Mouse (Mus musculus) splenic B cell, adult 2 months (primary cell): ENCODE data around the gene Selplg.

Source experiments
- DNase-seq: peaks from one replicate; pipeline ENCODE4 v3.0.0-alpha.2; 2011; ENCODE audit warnings: low read depth, low spot score
- H3K27me3 ChIP-seq: 2 replicates; pipeline ENCODE4 v1.6.1; 2012; ENCODE audit warnings: mild to moderate bottlenecking, low read length, moderate library complexity, mixed read lengths; ENCODE audit not compliant: control insufficient read depth, poor library complexity, insufficient read depth, severe bottlenecking
- H3K36me3 ChIP-seq: 2 replicates; pipeline ENCODE4 v1.6.1; 2012; ENCODE audit warnings: mild to moderate bottlenecking, low read length, moderate library complexity, mixed read lengths; ENCODE audit not compliant: control insufficient read depth, poor library complexity, insufficient read depth, severe bottlenecking

Selplg gene

DNA sequence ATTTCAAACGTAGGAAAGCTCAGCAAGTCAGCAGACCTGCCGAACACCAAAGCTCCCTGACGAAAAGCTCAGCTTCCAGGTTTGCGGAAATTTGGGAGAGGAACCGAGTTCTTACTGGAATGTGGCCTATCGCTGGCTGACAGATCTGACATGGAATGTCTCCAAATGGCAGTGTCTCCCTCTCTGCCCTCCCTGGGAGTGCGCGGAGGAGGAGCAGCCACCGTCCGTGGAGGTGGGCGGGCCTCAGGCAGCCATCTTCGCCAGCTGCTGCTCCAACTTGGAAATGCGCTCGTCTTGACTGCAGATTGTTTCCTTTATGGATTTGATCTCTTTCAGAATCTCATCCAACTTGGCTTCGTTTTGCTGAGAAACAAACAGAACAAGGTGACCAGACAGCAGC is 11.7 kb upstream of the Selplg start:
- DNase-seq: no peak
- H3K36me3 ChIP-seq: no peaks in the 10 kb centered on the region; the same call in 1 of the 2 replicates
- H3K27me3 ChIP-seq: no peaks in the 10 kb centered on the region

DNA sequence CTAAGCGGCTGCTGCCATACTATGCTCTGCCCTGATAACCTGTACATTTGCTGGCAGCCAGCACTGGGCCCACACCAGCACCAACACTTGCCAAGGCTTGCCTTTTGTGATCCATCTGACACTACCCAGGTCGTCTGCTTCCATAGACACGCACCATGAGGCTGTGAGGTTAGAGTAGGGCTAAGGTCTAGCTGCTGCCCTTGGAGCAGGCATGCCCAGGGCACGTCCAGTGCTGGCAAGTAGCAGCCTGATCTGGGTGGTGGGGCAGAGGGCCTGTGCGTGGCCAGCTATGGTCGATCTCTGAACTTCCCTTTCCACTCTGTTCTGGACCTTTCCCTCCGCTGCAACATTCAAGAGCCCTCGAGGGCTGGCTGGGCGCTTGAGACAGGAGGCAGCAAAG is 10.5 kb upstream of the Selplg start:
- H3K27me3 ChIP-seq: no peaks in the 10 kb centered on the region
- H3K36me3 ChIP-seq: no peaks in the 10 kb centered on the region
- no peak for DNase-seq

DNA sequence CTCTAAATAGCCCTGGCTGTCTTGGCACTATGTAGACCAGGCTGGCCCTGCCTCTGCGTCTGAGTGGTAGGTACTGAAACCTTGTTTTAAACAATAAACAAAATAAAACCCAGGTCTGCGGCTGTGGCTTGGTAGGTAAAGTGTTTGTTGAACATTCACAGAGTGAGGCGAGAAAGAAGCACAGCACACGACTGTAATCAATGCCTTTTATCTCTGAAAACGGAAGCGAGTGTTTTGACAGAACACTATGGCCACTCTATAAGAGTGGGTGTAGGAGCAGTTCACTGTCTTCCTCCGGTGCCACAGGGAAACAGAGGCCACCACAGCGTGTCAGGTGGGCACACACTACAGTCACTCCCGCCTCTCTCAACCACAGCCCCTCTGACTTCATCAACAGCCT is 9.8 kb upstream of the Selplg start:
- H3K27me3 ChIP-seq: no peaks in the 10 kb centered on the region
- H3K36me3 ChIP-seq: no peaks in the 10 kb centered on the region
- DNase-seq: no peak

- Histone ChIP-seq H3K36me3 (no peaks in the 10 kb centered on the region), H3K27me3 (no peaks in the 10 kb centered on the region)
- peak; percentile 78 for DNase-seq
These were observed 9.1 kb upstream of the Selplg start for GRCm38 (mm10) chr5:113841243-113842225.

DNA sequence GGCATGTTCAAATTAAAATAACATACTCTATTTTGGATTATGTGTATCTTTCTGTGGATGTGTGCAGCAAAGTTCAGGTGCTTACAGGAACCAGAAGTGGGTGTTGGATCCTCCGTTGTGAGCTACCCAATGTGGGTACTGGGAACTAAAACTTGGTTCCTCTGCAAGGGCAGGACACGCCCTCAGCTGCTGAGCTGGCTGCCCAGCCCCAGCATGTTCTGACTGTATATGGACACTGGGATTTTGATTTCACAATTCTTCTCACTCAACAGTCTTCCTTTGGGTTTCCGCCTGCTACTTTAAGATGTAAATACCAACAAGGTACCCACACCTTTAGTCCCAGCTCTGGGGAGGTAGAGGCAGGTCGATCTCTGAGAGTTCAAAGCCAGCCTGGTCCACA is 8.0 kb upstream of the Selplg start:
- H3K36me3 ChIP-seq: no peaks in the 10 kb centered on the region
- no peak for DNase-seq
- no peaks in the 10 kb centered on the region for H3K27me3 ChIP-seq

- H3K27me3 ChIP-seq: no peaks in the 10 kb centered on the region
- H3K36me3 ChIP-seq: no peaks in the 10 kb centered on the region
- peak; percentile 49 for DNase-seq
These were observed 4.5 kb upstream of the Selplg start for GRCm38 (mm10) chr5:113836961-113837360.

DNA sequence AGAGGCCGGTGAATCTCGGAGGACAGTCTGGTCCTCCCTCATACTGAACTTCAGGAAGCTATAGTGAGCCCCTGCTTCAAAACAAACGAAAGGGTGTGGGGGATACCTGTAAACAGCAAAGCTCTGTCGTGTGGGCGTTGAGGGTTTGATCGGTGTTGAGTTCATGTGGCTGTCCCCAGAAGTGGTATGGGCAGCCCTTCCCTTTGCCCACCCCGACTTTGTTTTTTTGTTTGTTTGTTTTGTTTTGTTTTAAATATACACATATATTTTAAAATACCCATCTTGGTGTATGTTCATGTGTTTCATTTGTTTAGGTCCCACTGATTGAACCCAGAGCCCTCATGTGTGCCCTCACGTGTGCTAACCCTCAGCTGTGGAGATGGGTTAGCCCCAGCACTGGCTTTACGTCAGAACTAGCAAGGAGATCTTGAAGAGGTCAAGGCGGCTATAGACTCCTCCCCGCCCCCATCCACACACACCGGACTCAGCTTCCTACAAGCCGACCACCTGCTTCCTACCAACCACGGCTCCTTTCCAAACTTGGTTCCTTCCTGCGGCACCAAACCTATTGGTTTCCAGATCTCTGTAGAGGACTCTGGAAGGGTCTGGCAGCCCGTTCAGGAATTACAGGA is 988 bp upstream of the Selplg start:
- Histone ChIP-seq H3K36me3 (no peaks in the 10 kb centered on the region), H3K27me3 (no peaks in the 10 kb centered on the region)
- DNase-seq: peak; percentile 61

DNA sequence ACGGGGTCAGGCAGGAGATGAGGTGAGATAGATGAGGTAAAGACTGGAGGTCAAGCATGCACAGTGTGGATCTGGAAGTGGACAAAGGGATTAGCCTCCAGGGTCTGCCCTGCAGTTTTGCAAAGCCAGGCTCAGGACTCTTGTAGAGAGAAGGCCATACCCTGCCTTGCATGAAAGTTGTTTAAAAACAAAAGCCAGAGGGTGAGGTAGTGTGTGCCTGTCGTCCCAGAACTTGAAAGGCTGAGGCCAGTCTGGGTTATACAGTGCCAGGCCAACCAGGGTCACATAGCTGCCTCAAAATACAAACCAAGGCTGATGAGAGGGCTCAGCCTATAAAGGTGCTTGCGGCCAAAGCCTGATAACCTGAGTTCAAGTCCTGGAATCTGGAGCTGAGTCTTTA is 703 bp downstream of the Selplg start:
- no peaks in the 10 kb centered on the region for H3K27me3 ChIP-seq
- H3K36me3 ChIP-seq: no peaks in the 10 kb centered on the region
- DNase-seq: no peak

GRCm38 (mm10) chr5:113830796-113831195 is 1.6 kb downstream of the Selplg start:
- DNase-seq: peak; percentile 29
- H3K27me3 ChIP-seq: no peaks in the 10 kb centered on the region
- H3K36me3 ChIP-seq: no peaks in the 10 kb centered on the region

- peak; percentile 91 for DNase-seq
- H3K27me3 ChIP-seq: no peaks in the 10 kb centered on the region
- no peaks in the 10 kb centered on the region for H3K36me3 ChIP-seq
These were observed 2.2 kb downstream of the Selplg start for GRCm38 (mm10) chr5:113830292-113830643.

GRCm38 (mm10) chr5:113829566-113830291 is 2.7 kb downstream of the Selplg start:
- H3K36me3 ChIP-seq: no peaks in the 10 kb centered on the region
- no peaks in the 10 kb centered on the region for H3K27me3 ChIP-seq
- no peak for DNase-seq

DNA sequence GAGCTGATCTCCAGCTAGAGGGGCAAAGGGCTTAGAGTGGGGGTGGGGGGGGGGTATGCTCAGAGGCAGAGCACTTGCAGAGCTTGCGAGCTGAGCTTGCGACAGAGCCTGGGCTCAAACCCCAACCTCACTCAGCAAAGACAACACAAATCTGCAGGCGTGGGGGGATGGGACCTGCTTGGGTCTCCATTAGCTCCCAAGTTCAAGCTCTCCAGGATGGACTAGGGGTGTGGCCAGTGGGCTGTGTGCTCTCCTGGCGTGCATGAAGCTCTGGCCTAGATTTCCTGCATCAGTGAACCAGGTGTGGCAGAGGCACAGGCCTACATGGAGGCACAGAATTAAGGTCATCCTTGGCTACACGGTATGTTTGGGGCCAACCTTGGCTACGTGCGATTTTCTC is 4.0 kb downstream of the Selplg start:
- DNase-seq: no peak
- no peaks in the 10 kb centered on the region for H3K27me3 ChIP-seq

DNA sequence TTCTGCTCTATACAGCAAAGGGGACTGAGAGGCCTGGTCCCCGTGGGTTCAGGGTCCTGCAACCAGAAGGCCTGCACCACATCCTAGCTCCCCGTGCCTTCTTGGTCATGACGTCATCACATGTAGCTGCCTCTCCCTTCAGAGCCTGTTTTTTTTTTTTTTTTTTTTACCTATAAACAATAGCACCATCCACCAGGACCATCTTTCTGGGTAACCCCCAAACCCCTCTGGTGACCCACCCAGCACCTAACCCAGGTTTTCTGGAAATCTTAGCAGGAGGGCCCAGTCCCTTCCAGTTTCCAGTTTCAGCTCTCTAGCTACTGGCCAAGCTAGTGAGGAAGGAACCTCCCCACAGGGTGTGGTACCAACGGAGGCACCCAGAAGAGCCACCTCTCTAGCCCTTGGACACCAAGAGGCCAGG is 4.4 kb downstream of the Selplg start:
- DNase-seq: no peak
- Histone ChIP-seq H3K36me3 (no peaks in the 10 kb centered on the region), H3K27me3 (no peaks in the 10 kb centered on the region)

More for the DNA sequence above, 4.0 kb downstream of the Selplg start:
- H3K36me3 ChIP-seq: no peaks in the 10 kb centered on the region

- no peak for DNase-seq
- no peaks in the 10 kb centered on the region for H3K27me3 ChIP-seq
- no peaks in the 10 kb centered on the region for H3K36me3 ChIP-seq
These were observed 5.8 kb downstream of the Selplg start for GRCm38 (mm10) chr5:113826619-113827018.

DNA sequence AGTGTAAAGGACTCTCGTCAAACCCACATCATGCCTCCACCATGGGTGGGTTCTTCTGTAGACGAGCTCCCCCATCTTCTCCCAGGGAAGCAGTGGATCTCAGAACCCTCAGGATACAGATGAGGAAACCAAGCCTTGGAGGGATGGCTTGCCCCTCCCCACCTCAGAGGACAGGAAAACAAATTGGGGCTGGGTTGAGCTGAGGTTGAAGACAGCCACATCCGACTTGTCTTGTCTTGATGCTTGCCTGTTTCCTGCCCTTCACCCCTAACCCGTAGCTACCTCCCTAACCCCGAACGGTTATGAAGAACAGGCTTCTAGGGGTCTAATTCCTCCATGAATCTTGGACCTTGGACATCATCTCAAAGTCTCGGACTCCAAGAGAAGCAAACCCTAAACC is 6.9 kb downstream of the Selplg start:
- no peak for DNase-seq
- no peaks in the 10 kb centered on the region for H3K27me3 ChIP-seq
- H3K36me3 ChIP-seq: no peaks in the 10 kb centered on the region
